Mouse (Mus musculus) CH12.LX (cell line): ENCODE data around the gene Dlg2.

Experiments used
- CTCF ChIP-seq, 2 experiments: IDR thresholded peaks in 1 of 2; conservative IDR thresholded peaks in 1 of 2; 2 replicates each; pipeline ENCODE4 v1.5.1; 2011 to 2012; ENCODE audit warnings: low read depth in 2 of 2, low read length in 2 of 2, improper control_type of control experiment in 1 of 2, inconsistent platforms in 1 of 2, mild to moderate bottlenecking in 1 of 2, moderate library complexity in 1 of 2
- KAT2A ChIP-seq: IDR thresholded peaks from 2 replicates; pipeline ENCODE4 v1.6.1; 2012; ENCODE audit warnings: low read length, improper control_type of control experiment, inconsistent platforms; ENCODE audit not compliant: insufficient replicate concordance
- POLR2A ChIP-seq: IDR thresholded peaks from 2 replicates; pipeline ENCODE4 v1.6.1; 2011; ENCODE audit warnings: low read depth, mild to moderate bottlenecking, improper control_type of control experiment, low read length
- TCF12 ChIP-seq: IDR thresholded peaks from 2 replicates; pipeline ENCODE4 v1.6.1; 2014; ENCODE audit warnings: low read depth, mild to moderate bottlenecking, inconsistent platforms, low read length, improper control_type of control experiment

GRCm38 (mm10) chr7:92147499-92147898, 1671.0 kb downstream of the Dlg2 start:
- TF ChIP-seq TCF12: no peak
- no peak for TF ChIP-seq CTCF (conservative IDR thresholded peaks at IDR 0.05 in 1 of 2, IDR thresholded peaks at IDR 0.05 in 1 of 2; ENCODE audit: low read depth in 2 of 2, low read length in 2 of 2)
- no peak for TF ChIP-seq KAT2A
- TF ChIP-seq POLR2A: no peak
